Mouse (Mus musculus) testis, postnatal 10 days (tissue): ENCODE results near the gene Mroh2b.

Experiments used
- DNase-seq: peaks from one replicate; pipeline ENCODE4 v3.0.0; 2021; ENCODE audit warnings: low spot score

Gene Mroh2b

DNA sequence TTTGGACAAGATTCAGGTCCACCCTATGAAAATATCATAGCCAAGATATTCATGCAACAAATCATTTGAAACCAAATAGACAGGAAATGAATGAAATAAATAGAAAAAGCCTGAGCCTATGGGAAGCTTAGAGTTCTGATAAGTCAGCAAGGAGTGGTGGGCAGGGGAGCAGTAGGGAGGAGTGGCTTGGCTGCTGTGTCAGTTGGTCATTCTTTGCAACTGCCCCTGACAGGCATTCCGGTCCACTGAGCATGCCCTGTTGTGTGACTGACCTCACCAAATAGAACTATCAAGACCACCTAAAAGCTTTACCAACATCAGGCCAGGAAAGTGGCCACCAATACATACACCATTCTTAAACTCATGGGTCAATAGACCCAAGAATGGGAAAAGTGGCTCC is at the start of gene Mroh2b:
TSS of gene Mroh2b (plus strand) at position 301 of the 400 bp plus-strand sequence.
- DNase-seq = no peak

DNA sequence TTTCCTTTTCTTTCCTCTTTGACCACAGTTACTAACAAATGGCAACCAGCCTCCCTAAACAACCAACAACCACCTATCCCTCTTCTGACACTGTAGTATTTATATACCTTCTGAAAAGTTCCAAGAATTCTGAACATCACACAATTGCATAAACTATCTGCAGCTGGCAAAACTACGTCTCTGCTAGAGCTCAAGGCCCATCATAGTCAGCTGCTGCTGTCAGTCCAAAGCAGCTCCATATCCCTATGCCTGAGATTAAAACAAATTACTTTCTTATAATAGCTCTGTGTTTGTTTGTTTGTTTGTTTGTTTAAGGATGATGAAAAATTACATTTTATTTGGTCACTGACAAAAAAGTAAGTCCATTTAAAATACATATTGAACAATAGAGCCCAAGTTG is 48.5 kb upstream of the Mroh2b start:
- DNase-seq = no peak

DNA sequence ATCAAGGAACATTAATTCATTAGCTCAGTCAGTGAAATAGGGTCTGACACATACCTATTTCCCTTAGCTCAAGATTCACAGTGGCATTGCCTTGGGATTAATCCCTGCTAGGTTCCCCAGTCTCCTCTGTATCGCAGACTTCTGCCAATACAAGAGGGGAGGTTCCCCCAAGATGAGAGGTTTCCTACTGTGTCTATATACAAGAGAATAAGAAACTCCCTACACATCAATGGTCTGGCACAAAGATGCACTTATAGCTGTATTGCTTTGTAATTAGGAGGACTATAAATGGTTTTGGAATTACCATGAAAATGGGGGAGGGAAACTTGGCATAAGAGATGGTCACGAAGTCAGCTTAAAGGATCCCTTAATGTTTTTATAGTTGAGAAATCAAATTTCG is 3.6 kb upstream of the Mroh2b start:
- no peak for DNase-seq

DNA sequence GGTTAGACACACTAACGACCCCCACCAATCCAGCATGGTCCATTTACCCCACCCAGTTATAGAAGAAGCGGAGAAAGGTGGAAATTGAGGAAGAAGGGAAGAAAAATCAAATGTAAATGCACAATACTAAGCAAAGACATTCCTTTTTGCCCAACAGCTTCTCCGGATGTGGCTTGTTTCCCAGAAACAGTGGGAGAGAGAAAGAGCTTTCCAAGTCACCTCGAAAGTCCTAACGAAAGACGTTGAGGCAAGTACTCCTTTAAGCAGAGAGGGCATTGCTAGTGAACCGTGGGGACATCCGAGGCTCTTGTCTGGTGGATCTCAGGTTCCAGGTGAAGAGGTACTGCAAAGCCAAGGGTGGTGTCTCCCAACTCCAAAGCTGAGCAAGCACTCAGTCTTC is 36.2 kb downstream of the Mroh2b start:
- DNase-seq = no peak

DNA sequence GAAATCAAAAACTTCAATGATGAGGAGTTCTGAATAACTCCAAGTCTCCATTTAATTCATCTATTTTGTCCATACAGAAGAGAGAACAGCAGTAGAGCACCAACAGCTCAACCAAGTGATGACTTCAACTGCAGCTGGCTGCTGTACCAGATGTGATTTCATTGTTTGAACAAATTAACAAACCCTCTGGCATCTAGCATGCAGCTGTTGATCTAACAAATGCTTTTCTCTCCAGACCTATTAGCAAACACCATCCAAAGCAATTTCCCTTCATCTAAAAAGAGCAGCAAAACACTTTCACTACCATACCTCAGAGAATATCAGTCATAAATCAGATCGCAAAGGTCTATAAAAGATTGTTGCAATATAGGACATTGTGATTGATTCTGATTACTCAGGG is 74.8 kb downstream of the Mroh2b start:
- no peak for DNase-seq

DNA sequence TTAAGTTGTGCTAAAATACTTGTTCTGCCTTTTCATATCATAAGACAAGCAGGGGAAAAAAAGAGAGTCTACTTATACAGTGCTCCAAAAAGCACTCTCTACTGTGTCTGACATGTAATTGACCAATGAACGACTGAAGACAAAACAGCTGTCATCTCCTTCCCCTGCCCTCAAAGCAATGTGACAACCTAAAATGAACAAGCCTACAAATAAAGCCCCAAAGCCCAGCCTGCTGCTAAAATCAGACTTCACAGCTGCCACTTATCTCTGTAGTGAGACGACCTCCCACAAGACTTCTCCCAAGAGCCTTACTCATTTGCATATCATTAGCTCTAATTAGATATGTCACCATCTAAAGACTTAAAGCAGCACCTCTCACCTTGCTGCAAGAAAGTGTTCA is 104.4 kb downstream of the Mroh2b start:
- DNase-seq = no peak

DNA sequence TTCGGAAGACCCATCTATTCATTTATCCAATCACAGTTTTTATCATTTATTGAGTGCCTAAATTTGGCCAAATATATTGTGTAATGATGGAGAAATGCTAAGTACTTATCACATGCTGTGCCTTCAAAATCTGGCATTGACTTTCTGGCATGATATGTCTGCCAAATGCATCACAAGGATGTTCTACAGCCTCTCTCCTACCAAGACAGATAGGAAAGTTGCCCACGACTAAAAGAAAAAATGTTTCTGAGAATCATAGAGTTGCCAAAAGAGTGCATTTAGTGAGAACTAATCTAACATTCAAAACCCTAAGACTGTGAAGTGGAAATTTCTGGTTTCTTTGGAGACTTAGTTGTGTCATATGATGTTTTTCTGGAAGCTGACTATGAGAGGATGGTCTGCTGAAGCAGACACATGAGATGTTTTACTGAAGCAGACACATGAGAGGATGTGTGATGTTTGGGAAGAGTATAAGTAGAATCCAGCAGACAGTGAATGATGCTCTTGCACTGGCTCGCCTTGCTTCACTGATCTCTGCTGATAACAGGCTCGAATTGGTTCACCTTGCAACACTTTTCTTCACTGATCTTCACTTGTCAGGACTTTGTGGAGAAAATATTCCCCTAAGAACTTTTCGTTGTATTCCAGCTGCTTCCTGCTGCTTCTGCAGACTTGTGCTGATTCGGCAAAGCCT is 105.1 kb downstream of the Mroh2b start:
- DNase-seq = no peak

DNA sequence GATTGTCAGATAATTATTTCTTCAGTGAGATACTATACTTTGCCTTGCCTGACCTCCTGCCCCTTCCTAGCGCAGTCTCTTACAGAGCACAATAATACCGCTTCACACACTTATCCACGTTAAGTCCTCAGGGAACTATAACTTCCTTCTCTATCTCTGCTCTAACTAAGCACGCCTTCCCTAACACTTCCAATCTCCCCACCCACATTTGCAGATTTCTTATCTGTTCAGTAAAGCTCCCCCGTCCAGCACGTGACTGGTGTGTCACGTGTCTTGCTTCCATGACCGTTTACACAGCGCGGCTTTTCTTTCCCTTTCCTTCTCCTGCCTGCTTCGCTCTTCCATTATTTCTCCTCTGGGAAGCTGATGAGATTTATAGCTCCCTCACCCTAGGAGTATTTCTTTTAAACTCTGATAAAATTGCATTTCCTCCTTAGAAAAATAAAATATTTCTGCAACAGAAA is 111.1 kb downstream of the Mroh2b start:
- no peak for DNase-seq
